Mouse (Mus musculus): ENCODE measurements around the gene Tk1. TPM values are rescaled to one million over a fixed set of nuclear protein-coding genes. Genes with fewer than 3 reads are reported as not detected.

The Tk1 gene
- polyA plus RNA-seq, 1 experiment, result 17.2 TPM

DNA sequence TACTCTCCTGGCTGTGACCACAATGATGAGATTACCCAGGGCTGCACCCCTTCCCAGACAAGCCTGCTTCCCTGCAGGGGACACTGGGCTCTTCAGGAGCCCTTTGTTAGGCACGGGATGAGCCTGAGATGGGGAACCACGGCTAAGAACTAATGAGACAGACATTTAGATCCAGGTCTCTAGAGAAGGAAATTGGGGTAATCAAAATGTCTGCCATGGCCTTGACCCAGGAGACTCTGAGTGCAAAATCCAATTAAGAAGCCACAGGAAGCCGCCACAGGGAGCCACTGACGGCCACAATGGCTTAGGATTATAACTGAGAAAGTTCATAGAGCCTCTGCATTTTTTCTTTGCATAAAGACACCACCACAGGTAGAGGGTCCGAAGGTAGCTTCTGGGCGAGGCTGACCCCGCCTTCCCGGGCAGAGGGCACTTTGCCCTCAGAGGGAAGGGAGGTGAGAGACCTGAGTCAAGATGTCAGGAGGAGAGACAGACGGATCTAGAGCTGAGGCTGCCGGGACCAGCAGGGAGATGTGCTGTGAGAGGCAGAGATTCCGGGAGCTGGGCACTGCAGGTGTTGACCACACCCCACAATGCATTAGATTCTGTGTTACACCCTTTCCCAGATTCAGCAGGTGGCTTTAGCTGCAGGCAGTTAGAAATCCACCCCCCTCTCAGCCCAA lies 37.4 kb upstream of the Tk1 start:
- H3K4me1 ChIP-seq, result peaks cover 46% of the 10 kb centered on the region
- no peak overlapping the region for H3K4me3 ChIP-seq (replicated peaks)
- peaks cover 17% of the 10 kb centered on the region for H3K36me3 ChIP-seq (replicated peaks; ENCODE audit: low read length)
- H3K9me3 ChIP-seq, result no peaks in the 10 kb centered on the region
- H3K27me3 ChIP-seq (replicated peaks), result peaks cover 90% of the 10 kb centered on the region
- TF ChIP-seq GATA1 (IDR thresholded peaks at IDR 0.05; ENCODE audit: borderline replicate concordance, low read length) (no peak), FLI1 (IDR thresholded peaks at IDR 0.05; ENCODE audit: low read length) (no peak)

DNA sequence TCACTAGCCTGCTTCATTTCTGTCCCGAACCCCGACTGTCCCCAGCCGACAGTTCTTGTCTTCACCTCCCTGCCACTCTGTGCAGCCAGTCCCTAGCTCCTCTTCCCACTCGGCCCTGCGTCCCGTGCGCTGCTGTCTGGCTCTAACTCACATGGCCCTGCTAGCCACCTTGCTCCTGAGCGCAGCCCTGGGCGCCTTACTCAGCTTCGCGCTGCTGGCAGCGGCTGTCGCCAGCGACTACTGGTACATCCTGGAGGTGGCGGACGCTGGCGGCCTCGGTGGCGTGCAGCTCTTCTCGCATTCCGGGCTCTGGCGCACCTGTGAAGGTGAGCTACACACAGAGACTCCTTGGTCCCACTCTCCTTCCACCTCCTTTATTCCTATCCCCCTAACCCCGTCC lies 34.7 kb upstream of the Tk1 start, which contains the start of gene Tmem235:
TSS of gene Tmem235 (plus strand) at position 152 of the 400 bp plus-strand sequence.
- TF ChIP-seq FLI1 (IDR thresholded peaks at IDR 0.05; ENCODE audit: low read length) (no peak), GATA1 (IDR thresholded peaks at IDR 0.05; ENCODE audit: borderline replicate concordance, low read length) (no peak)
- peaks cover 28% of the 10 kb centered on the region for H3K36me3 ChIP-seq (replicated peaks; ENCODE audit: low read length)
- H3K4me3 ChIP-seq (replicated peaks), result peak within 1 kb of the TSS; percentile 67
- H3K9me3 ChIP-seq, result 0 out of 2 replicates have a peak, but pooled peaks cover 3% of the 10 kb centered on the region
- peaks cover 69% of the 10 kb centered on the region for H3K27me3 ChIP-seq (replicated peaks)
- H3K4me1 ChIP-seq, result peaks cover 53% of the 10 kb centered on the region

DNA sequence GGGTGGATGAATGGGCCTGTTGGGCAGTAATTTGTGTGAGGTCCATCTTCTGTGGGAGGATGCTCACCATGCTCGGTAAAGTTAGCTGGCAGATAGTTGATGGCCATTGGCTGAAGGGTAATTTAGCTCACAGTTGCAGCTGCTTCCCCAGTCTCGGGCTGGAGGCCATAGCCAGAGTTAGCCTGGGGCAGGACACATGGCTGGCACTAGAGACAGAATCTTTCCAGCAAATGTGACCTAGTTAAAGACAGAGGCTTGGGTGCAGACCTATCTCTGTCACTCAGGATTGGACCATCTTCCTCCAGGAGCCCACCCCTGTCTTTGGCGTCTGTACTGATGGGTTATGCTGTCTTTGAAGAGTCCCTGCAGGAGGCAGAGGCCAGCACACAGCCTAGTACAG lies 32.5 kb upstream of the Tk1 start:
- H3K4me1 ChIP-seq, result peaks cover 38% of the 10 kb centered on the region
- H3K36me3 ChIP-seq (replicated peaks; ENCODE audit: low read length), result peaks cover 48% of the 10 kb centered on the region
- no peak overlapping the region for H3K4me3 ChIP-seq (replicated peaks)
- TF ChIP-seq FLI1 (IDR thresholded peaks at IDR 0.05; ENCODE audit: low read length) (no peak), GATA1 (IDR thresholded peaks at IDR 0.05; ENCODE audit: borderline replicate concordance, low read length) (no peak)
- peaks cover 48% of the 10 kb centered on the region for H3K27me3 ChIP-seq (replicated peaks)
- H3K9me3 ChIP-seq, result 0 out of 2 replicates have a peak, but pooled peaks cover 3% of the 10 kb centered on the region

DNA sequence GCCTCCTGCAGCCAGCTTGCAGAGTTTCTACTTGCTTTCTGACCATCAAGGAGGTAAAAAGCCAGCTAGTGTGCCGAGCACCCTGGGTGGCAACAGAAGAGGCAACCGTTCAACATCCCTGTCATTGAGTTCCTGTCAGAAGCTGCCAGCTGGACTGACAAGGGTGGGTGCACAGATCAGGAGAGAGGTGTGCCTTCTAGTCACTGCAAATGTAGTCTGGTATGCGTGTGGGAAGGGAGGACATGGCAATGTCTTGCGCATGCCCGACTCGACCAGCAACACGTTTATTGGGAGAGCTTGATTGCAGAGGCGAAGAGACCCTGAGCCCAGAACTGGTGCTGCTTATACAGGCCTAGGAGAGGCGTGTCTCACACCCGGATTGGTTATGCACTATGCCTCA lies 31.6 kb upstream of the Tk1 start:
- Histone ChIP-seq H3K4me1 (peaks cover 31% of the 10 kb centered on the region), H3K27me3 (replicated peaks) (peaks cover 40% of the 10 kb centered on the region), H3K9me3 (0 out of 2 replicates have a peak, but pooled peaks cover 3% of the 10 kb centered on the region), H3K36me3 (replicated peaks; ENCODE audit: low read length) (peaks cover 57% of the 10 kb centered on the region), H3K4me3 (replicated peaks) (no peak overlapping the region)
- TF ChIP-seq FLI1 (IDR thresholded peaks at IDR 0.05; ENCODE audit: low read length), result no peak
- no peak for TF ChIP-seq GATA1 (IDR thresholded peaks at IDR 0.05; ENCODE audit: borderline replicate concordance, low read length)

DNA sequence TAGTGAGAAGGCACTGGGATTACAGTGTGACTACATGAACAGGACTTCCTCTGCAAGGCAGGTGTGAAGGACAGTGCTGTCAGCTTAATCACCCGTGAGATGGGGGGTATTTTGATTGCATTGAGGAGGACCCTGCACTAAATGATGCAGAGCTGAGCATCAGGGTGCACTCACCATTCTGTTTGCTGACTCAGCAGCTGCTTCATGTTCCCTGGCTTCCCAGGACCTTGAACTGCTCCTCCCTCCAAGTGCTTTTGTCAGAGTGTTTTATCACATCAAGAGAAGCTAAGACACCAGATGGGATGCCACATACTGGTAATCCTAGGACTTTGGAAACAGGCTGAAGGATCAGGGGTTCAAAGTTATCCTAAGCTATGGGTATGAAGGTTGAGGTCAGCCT lies 30.1 kb upstream of the Tk1 start:
- TF ChIP-seq GATA1 (IDR thresholded peaks at IDR 0.05; ENCODE audit: borderline replicate concordance, low read length), result no peak
- TF ChIP-seq FLI1 (IDR thresholded peaks at IDR 0.05; ENCODE audit: low read length), result no peak
- no peak overlapping the region for H3K4me3 ChIP-seq (replicated peaks)
- H3K4me1 ChIP-seq, result peaks cover 24% of the 10 kb centered on the region
- peaks cover 26% of the 10 kb centered on the region for H3K27me3 ChIP-seq (replicated peaks)
- peaks cover 70% of the 10 kb centered on the region for H3K36me3 ChIP-seq (replicated peaks; ENCODE audit: low read length)
- 0 out of 2 replicates have a peak, but pooled peaks cover 3% of the 10 kb centered on the region for H3K9me3 ChIP-seq

DNA sequence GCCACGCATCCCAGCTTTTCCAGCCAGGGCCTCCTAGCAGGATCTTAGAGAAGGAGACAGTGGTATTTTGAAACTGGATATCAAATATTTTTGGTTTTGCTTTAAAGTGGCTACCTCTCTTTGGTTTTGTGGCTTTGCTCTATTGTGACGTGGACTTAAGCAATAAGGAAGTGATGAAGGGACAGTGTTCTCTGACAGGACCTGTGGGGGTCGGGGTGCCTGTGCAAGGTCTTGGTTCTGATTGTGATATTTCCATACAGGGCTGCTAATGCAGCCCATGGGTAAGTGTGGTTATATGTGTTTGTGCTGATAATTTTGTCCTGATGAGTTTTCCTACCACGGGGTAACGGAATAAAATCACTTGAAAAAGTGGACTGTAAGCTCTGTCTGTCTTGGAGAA lies 29.5 kb upstream of the Tk1 start:
- H3K27me3 ChIP-seq (replicated peaks), result peaks cover 19% of the 10 kb centered on the region
- H3K36me3 ChIP-seq (replicated peaks; ENCODE audit: low read length), result peaks cover 71% of the 10 kb centered on the region
- H3K4me1 ChIP-seq, result peaks cover 23% of the 10 kb centered on the region
- no peak for TF ChIP-seq GATA1 (IDR thresholded peaks at IDR 0.05; ENCODE audit: borderline replicate concordance, low read length)
- TF ChIP-seq FLI1 (IDR thresholded peaks at IDR 0.05; ENCODE audit: low read length), result no peak
- H3K9me3 ChIP-seq, result 0 out of 2 replicates have a peak, but pooled peaks cover 3% of the 10 kb centered on the region
- H3K4me3 ChIP-seq (replicated peaks), result no peak overlapping the region

DNA sequence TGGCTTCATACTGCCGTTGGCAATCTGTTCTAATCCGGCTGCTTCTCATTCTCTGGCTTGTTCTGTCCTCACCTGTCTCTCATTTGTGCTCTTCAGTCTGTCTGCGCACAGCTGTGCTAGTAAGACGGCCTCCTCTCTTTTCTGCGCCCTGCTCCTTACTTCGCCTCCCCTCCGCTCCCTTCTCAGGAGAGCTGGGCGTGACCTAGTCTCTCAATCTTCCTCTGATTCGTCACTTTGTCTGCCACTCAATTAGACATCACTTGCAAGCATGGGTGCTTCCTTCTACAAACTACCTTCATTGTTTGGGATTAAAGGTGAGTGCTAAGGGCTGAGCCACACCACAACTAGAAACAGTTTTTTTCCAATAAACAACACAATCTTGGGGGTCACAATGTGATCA lies 28.3 kb upstream of the Tk1 start:
- Histone ChIP-seq H3K4me1 (peaks cover 28% of the 10 kb centered on the region), H3K4me3 (replicated peaks) (no peak overlapping the region), H3K9me3 (0 out of 2 replicates have a peak, but pooled peaks cover 3% of the 10 kb centered on the region), H3K36me3 (replicated peaks; ENCODE audit: low read length) (peaks cover 71% of the 10 kb centered on the region), H3K27me3 (replicated peaks) (peaks cover 8% of the 10 kb centered on the region)
- no peak for TF ChIP-seq FLI1 (IDR thresholded peaks at IDR 0.05; ENCODE audit: low read length)
- TF ChIP-seq GATA1 (IDR thresholded peaks at IDR 0.05; ENCODE audit: borderline replicate concordance, low read length), result no peak

DNA sequence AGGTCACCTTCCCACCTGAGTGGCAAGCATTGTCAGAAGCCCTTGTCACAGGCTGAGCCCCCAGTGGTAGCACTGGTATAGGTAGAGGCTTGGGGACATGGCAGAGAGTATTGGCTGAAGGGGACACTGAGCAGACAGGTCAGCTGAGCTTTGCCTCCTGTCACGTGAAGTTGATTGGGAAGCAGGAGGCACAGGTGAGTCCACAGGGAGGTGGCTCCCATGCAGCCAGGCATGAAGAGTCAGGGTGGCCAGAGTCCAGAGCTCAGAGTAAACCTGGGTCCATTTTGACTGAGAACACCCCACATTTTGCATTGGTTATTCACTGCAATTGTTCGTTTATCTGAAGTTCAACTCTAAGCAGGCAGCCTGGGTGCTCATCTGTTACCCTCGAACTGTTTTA lies 27.0 kb upstream of the Tk1 start:
- no peak for TF ChIP-seq FLI1 (IDR thresholded peaks at IDR 0.05; ENCODE audit: low read length)
- TF ChIP-seq GATA1 (IDR thresholded peaks at IDR 0.05; ENCODE audit: borderline replicate concordance, low read length), result no peak
- Histone ChIP-seq H3K4me3 (replicated peaks) (no peak overlapping the region), H3K36me3 (replicated peaks; ENCODE audit: low read length) (peaks cover 64% of the 10 kb centered on the region), H3K4me1 (peaks cover 38% of the 10 kb centered on the region), H3K9me3 (0 out of 2 replicates have a peak, but pooled peaks cover 3% of the 10 kb centered on the region), H3K27me3 (replicated peaks) (no peaks in the 10 kb centered on the region)

DNA sequence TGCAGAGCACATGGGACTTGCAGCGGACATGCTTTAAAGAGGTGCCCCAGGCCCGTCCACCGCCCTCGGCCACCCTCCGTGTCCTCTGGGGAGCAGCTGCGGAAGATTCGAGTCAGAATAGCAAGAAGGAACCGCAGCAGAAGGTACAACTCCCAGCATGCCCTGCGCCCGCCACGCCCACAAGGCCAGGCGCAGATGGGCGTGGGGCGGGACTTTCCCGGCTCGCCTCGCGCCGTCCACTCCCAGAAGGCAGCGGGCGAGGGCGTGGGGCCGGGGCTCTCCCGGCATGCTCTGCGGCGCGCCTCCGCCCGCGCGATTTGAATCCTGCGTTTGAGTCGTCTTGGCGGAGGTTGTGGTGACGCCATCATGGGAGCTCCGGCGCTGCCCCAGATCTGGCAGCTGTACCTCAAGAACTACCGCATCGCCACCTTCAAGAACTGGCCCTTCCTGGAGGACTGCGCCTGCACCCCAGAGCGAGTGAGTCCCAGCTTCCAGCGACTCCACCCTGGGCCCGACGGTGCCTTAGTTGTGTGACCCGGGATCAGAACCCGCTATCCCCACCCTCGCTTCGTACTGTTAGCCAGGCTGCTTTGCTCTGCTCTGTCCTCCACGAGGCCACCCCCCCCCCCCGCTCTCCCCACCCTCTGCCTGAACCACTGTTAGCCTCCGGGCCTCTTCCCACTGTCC lies 23.2 kb upstream of the Tk1 start, which contains the start of gene Birc5:
TSS of gene Birc5 (plus strand) at position 267 of the 687 bp plus-strand sequence.
- H3K4me3 ChIP-seq (replicated peaks), result peak within 1 kb of the TSS; percentile 98
- H3K9me3 ChIP-seq, result no peaks in the 10 kb centered on the region
- H3K27me3 ChIP-seq (replicated peaks), result no peaks in the 10 kb centered on the region
- H3K4me1 ChIP-seq, result peaks cover 49% of the 10 kb centered on the region
- H3K36me3 ChIP-seq (replicated peaks; ENCODE audit: low read length), result peaks cover 31% of the 10 kb centered on the region
- TF ChIP-seq GATA1 (IDR thresholded peaks at IDR 0.05; ENCODE audit: borderline replicate concordance, low read length) (no peak), FLI1 (IDR thresholded peaks at IDR 0.05; ENCODE audit: low read length) (peak; percentile 80; the same call in 1 of the 2 replicates)
